Mouse (Mus musculus) embryo, embryonic 9.5 days (tissue): ENCODE measurements around the gene Atxn7l3.

Experiments
- DNase-seq: peaks from one replicate; pipeline ENCODE4 v3.0.0-alpha.2; 2017; ENCODE audit errors: extremely low spot score

Gene Atxn7l3

DNA sequence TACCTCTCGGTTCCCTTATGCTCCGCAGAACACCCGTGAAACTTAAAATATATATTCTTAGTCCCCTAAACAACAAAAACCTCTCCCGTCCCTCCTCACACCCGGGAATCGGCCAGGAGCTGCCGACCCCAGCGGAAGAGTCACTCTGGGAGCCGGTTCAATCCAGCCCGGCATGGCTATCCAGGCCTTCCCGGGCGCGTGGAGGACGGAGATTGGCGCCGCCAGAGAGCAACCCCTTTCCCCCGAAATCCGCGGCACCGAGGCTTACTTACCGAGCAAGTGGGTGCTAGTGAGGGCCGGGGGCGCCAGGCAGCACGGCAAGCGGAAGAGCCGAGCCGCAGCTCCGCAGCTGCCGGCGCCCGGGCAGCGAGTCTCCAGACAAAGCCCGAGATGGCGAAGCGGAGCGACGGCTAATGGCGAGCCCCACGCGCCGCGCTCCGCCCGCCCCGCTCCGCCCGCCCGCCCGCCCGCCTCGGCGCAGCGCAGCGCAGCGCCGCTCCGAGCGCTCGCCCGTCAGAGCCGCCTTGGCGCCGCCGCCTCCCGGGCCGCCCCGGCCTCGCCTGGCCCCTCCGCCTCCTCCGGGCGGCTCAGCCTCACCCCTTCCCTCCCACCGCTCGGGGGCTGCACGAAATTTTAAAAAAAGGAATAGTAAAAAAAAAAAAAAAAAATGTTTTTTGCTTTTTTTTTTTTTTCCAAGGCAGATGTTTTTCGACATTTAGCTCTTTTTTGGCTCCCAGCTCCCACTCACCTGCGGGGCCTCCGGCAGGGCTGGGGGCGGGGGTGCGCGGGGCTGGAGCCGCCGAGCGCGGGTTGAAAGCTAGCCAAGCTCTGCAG lies 22.4 kb upstream of the Atxn7l3 start:
- DNase-seq = no peak

DNA sequence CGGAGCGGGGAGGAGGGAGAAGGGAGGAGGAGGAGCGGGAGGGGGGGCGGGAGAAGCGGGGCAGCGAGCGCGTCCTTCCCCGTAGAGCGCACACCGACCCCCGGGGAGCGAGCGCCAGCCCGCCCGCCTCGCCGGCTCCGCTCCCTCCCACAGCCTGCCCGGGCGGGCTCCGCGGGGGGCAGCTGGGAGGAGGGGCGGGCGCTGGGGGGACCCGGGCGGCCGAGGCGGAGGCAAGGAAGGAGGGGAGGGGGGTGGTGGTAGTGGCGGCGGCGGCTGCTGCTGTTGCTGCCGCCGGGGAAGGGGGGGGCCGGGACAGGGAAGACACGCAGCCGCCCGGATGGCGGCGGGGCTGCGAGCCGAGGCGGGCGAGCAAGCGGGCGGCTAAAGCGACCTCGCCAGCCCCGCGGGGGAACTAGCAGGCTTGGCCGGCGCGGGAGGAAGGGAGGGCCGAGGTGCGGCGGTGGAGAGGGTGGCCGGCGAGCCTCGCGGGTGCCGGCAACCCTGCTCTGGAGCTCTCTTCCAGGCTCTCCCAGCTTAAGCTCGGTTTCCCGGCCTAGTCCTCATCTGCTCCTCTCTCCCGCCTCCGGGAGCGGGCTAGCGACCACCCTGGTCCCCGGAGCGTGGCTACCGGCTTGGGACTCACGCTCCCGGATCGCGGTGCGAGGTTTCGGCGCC lies 21.6 kb upstream of the Atxn7l3 start:
- DNase-seq = peak; percentile 87

DNA sequence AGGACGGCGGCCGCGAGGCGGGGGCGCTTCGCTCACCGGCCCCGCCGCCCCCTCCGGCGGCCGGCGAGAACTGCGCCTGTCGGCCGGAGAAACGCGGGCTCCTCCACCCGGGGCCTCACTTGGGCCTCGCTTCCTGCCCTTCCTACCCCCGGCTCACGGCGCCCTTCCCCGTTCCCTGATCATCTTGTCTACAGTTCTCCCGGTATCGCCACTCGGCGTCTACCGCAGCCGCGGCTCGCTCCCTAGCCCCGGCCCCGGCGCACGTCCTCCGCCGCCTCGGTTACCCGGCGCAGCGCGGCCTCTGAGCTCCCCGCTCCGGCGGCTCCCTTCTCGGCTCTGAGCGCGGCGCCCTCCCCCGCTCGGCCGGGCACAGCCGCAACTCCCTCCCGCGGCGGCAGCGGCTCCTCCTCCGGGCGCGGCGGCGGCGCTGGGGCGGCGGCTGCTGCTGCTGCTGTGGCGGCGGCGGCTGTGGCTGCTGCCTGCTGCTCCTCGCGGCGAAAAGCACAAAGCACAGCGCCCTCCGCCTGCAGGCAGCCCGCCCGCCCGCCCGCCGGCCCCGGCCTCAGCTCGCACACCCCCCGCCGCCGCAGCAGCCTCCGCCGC lies 21.0 kb upstream of the Atxn7l3 start:
- peak; percentile 76 for DNase-seq

DNA sequence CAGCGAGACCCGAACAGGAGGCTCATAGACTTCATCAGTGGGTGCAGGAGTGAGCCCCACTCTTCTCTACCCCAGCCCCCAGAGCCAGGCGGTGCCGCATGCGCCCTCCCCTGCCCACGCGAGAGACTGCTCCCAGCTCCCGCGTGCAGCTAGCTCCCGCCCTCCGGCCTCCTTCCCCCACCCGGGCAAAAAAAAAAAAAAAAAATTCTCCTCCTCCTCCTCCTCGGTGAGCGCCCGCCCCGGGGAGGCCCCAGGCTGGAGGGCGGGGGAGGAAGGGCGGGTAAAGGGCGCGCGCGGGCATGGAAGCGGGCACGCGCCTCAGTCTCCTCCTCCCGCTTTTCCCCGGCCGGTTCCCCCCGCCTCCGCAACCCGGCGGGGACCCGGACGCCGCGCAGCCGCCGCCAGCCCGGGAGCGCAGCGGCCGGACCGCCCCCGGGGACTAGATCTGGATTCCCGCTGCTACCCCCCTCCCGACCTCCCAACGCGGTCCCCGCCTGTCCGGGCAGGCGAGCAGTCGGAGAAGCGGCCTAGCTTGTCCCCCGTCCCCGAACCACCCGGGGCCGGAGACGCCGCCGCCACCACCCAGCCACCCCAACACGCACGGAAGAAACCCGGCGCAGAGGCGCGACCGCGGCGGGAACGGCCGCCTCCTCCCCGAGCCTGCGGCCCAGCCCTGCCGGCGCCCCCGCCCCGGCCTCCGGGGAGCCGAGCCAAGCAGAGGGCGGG lies 20.3 kb upstream of the Atxn7l3 start:
- peak; percentile 89 for DNase-seq

DNA sequence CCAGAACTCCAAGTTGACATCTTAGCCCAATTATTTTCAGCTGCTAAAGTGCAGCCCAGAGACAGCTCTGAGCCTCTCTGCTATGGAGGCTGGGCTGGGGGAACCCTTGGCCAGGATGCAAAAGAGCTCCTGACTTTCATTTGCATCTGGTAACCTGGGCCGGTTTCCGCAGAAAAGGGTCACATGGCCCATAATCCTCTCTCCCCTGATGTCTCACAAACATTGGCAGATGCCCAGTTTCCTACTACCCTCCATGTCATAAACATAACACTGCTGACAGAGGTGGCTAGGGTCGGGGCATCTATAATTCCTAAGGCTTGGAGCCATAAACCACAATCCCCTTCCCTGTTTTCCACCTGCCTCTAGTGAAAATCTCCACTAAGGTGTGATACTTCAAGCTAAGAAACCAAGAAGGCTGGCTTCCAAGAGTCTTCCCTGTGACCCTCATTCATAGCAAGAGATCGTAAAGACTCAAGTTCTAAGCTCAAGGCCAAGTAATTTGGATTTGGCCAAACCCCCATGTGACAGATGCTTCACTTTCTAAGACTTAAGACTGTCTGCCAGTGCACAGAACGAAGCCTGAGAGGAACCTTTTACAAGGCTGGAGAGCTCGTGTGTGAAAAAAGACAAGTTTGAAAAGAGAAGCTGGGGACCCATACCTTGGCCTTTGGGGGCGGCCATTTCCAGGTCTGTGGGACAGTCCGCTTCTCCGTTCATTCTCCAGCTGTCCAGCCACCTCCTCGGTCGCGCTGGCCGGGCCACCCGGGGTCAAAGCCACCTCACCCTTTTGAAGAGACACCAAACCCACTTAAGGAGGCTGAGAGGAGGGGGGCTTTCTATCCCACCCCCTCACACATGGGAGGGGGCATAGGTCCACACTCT lies 19.5 kb upstream of the Atxn7l3 start:
- no peak for DNase-seq

DNA sequence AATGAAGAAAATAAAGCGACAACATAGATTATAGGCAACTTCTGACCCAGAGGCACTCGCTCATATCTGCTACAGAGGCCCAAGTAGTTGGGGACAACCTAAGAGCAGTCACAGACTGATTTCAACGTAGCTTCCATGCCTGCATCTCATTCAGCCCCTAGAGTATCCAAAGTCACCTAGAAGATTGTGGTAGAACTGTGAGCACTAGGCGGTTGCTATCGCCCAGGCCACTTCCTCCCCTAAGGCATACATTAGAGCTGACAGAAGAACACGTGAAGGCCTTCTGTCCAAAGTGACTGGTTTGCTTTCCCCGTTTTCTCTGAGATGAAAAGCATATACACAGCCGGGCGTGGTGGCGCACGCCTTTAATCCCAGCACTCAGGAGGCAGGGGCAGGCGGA lies 17.9 kb upstream of the Atxn7l3 start:
- no peak for DNase-seq

DNA sequence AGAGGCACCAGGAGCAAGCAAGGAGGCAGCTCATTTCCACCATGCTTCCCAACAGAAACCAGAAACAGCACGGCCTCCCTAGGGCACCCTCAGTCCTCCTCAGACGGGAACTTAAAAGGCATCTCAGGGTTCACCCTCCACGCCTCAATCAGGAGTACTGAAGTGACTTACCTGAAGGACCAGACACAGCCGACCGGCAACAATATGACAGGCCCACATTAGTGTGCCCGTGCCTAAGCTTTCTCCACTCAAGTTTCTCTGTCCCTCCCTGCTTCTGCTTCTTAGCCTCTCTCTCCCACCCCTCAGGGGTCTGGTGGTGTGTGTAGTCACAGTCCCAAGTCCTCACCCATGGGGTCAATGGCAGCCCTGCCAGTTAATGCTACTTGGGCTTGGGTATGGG lies 16.2 kb upstream of the Atxn7l3 start:
- DNase-seq = no peak

DNA sequence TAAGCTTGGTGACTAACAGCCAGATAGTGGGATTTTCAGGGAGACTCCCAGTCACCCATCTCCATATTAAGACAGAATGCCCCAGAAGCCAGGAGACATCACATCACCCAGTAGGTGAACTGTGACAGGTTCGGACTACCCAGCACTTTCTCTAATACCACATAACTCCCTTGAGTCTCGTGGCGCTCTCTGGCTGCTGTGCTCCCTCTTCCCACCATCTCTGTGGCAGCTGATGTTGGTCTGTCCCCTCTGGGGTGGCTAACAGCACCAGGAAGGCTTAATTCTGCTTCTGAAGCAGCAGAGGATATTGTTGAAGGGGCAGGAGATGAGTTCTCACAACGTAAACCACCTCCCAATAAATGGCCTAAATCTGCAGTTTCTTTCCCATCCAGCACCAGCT lies 15.5 kb upstream of the Atxn7l3 start:
- no peak for DNase-seq

DNA sequence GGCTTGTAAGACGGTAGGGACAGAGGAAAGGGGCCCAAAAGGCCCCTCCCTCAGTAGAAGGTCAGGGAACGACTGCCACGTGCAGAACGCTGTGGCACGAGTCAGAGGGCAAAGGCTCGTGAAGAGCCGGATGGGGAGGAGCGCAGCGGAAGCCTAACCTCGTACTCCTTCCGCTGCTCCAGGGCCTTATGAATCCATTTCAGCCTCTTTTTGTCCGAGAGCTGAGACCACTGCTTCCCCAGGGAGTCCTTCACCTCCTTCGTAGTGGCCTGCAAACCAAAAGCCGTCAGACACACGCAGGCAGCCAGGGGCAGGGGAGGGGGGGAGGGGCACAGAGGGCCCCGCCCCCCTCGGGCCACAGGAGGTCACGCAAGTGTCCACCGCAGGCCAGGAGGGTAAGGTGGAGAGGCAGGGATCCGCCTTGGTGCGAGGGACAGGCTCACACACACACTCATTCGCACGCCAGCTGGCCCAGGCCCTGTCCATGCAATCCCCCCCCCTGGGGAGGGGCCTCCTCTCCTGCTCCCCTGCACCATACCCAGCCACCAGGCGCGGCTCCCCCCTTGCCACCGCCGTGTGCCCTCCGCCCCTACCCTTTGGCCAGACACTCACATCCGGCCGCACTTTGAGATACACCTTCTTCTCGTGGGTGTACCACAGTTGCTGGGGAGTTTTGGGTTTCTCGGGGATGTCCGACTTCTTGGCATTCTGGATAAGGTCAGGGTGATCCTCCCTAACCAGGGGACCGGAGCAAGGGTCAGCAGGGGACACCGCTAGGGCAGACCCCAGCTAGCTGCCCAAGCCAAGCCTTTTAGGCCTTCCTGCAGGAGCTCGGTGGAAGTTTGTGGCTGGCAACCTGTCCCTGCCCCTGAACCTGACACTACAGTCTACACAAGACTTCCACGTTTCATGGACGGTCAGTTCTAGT lies 14.6 kb upstream of the Atxn7l3 start:
- DNase-seq = no peak

DNA sequence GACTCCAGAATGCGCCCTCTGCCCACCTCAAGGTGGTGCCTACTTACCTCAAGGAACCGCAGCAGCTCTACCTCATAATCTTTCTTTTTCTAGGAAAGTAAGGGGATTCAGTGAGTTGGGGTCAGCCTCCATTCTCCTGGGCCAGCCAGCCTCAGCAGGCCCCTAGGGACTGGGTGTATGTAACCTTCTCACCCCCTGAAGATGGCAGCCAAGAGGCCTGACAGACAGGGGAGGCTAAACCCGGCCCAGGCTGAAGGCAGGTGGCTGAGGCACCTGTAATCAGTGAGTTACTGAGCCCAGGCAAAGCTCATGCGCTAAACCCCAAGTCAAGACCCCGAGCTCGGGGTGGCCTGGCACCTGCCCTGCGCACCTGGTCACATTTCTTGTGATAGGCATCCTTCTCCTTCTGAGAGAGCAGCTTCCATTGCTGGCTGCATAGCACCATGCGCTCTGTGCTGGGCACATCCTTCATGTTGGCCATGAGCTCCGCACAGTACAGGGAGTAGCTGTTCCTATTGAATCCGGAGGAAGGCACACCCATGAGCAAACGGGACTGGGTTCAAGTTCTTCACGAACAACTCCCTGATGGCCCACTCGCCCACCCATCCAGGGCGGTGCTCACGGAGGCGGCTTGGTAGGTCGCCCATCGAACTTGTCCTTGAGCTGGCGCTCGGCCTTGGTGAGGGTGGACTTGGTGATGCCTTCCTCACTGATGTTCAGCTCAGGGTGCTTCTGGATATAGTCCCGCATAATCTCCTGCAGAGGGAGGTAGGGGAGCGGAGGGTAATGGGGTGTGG lies 13.6 kb upstream of the Atxn7l3 start:
- DNase-seq = no peak

DNA sequence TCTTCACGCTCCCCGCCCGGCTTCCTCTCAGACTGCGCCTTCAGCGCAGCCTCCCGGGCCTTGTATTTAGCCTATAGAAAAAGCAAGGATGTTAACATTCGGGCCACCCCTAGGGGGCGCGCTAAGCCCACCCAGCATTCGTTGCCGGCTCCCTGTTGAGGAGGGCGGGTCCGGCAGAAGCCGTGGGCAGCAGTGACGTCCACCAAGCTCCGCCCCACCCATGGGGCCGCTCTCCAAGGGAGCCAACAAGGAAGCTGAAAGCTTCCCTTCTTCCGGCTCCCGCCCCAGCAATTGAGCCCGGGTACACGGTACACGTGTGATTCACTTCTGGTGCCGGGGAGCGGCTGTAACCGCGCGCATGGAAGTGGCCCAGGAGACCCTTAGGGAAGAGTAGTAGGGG lies 12.5 kb upstream of the Atxn7l3 start:
- peak; percentile 98 for DNase-seq

DNA sequence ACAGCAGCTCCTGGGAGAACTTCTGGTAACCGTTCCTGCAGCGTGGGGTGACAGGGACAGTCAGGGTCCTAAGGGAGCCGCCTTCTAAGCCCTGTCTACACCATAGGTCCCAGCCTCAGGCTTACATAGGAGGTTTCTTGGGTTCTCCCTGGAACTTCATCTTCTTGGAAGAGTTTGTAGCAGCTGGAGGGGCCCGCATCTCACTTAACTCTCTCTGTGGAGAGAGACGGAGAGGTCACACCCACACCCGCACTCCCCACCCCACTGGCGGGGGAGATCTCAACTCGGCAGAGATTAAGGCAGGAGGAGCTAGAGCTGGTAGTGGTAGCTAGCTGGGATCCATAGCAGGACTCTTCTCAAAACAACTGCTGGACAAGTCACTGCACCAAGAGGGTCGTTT lies 11.7 kb upstream of the Atxn7l3 start:
- no peak for DNase-seq

DNA sequence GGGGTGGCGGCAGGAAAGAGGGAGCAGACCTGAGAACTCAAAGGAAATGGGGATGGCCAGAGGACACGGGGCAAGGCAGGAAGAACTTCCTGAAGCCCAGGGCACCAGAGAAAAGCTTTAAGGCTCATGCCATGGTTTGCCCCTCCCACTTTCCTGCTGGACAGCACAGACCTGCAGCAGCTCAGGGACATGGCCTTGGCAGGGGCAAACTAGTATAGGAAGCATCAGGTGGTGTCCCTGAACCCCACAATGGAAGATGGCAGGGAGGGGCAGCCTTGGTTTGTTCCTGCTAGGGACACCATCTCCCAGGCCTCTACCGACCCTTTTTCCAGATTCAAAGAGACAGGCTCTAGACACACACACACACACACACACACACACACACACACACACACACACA lies 8.9 kb upstream of the Atxn7l3 start:
- no peak for DNase-seq

DNA sequence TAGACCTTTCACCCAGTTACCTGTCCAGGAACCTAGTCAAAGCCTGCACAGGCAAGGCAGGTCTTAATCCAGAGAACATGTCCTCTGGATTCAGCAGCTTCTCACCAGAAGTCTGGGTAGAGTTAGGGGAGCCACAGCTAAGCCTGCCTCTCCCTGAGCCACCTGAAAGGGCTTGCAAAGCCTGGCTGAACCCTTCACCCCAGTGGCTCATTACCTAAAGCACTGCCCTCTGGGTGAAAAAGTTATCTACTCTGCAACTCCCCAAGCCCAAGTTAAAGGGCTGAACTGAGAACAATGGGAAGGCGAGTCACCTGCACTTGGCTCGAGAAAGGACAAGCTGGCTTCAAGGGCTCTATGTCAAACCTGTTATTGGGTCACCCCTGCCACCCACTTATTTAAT lies 7.7 kb upstream of the Atxn7l3 start:
- DNase-seq = no peak

DNA sequence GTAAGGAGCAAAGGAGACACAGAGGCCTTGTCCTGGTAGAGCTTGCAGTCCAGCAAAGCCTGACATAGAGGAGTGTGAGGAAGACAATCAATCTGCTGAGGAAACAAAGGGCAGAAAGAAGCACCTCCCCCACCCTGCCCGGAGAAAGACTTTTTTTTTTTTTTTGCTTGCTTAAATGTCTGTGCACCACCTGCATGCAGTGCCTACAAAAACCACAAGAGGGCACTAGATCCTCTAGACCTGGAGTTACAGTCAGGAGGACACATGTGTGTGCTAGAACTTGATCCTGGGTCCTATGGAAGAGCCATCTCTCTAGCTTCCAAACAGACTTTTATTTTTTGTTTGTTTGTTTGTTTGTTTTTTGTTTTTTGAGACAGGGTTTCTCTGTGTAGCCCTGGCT lies 3.4 kb upstream of the Atxn7l3 start:
- peak; percentile 73 for DNase-seq

DNA sequence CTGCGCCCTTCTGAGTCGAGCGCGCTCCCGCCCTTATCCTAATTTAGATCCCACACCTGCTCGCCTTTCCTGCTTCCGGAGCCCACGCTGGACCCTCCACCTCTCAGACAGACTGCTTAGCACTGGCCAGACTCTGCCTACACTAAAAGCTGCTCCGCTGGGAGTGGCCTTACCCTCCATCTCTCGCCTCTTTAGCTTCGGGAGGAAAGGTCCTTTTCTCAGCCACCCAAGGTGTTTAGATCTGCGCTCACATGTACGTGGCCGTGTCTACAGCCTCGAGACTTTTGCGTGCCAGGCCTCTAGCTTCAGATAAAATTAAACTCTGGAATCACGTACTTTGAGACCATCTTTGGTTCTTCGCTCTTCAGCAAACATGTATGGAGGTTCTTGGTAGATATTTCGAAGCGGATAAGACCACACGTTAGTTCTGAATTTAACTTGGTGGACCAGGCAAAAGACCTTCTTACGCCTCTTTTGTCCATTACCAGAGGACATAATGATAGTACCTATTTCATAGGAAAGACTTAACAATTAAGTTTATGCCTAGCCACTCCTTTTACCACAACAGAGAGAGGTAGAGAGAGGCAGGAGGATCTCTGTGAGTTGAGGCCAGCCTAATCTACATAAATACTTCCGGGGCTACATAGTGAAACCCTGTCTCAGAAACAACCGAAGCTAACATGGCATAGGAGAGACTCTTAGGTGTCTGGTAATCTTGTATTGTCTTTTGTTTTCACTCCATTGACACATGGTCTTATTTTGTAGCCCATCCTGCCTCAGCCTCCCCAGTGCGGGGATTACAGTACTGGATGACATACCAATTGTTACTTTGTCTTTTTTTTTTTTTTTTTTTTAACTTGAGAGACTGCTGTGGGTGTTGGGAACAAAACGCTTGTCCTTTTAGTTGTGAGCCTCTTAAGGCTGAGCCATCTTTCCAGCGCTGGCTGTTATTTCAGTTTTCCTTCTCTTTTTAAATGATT lies 1.4 kb upstream of the Atxn7l3 start:
- no peak for DNase-seq

DNA sequence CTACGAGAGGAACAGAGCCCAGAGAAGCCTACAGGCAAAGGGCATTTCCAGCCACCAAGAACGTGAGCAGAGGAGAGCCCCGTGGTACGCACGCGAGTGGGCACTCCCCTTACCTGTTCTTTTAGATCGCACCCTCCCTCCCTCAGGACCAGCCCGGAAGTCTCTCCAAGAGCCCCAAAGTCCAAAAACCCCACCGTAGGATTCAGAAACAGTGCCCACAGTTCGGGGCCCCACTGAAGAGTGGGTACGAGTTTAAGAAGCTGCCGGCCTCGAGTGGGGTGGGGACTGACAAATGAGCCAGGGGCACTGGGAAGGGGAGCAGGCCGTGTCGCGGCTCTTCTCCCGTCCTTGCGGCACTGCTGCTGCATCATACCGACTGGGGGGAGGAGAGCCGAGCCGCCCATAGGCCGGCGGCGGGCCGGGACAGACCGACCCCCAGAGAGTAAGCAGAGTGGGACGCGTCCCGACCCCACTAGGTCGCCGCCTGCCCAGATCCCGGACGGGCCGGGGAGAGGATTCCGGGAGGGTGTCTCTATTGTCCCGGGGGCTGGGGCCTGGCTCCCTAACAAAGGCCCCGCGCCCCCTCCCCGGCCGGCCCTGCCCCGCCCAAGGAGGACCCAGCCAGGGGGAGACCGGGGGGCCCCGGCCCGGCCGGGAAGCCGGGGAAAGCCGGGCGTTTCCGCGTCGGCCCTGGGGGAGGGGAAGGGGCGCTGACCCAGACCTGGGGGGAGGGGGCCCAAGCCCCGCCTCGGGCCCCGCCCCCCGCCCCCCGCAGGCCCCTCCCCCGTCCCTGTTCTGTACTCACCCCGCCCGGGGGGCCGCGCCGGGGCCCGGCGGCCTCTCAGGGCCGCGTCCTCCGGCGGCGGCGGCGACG lies 596 bp downstream of the Atxn7l3 start:
- DNase-seq = peak; percentile 88
